Mouse (Mus musculus): ENCODE measurements around the gene Hist1h2bm.

- no peak for TF ChIP-seq CTCF (IDR thresholded peaks at IDR 0.05; ENCODE audit: control insufficient read depth, insufficient read depth, insufficient read length)
- TF ChIP-seq MAX (IDR thresholded peaks at IDR 0.05) = no peak
These were observed 7.7 kb downstream of the Hist1h2bm start for GRCm38 (mm10) chr13:21729544-21729943.
